Mouse (Mus musculus) bone marrow, adult 2 months (tissue): ENCODE data around the gene C87436.

Source experiments
- CTCF ChIP-seq: fragments of 200-500 bp; IDR thresholded peaks from 2 replicates; pipeline ENCODE4 v1.5.1; 2011; ENCODE audit warnings: low read length, control low read depth; ENCODE audit not compliant: control insufficient read depth, insufficient read depth
- POLR2A ChIP-seq: fragments of 200-500 bp; IDR thresholded peaks from 2 replicates; pipeline ENCODE4 v1.6.1; 2011; ENCODE audit warnings: low read depth, mild to moderate bottlenecking, control low read depth, low read length, borderline replicate concordance; ENCODE audit not compliant: control insufficient read depth

DNA sequence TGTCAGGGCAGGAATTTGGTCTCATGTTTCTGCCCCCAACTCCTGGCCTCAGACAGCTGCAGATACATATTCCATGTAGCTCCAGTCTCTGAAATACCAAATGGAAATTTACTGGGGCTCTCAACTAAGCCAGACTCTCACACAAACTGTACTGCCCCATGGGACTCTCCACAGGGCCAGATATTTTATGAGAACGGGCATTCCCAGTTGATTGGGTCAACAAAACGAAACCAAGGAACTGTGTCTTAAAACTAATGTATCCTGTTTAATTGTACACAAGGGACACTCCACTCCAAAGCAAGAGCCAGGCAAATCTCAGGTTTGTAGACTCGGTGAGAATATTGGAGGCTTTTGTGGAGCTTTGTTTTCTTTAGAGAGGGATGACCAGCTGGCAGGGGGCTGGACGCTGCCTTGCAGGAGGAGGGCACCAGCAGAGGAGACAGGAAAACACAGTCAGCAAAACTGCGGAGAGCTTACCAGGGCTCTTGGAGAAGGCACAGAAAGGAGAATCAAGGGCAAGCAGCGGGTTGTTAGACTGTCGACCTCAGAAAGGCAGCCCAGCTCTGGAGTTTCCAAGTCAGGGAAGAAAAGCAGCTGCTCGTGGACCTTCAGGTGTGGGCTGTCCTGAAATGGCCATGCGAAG, 42.1 kb downstream of the C87436 start:
- TF ChIP-seq CTCF, result no peak
- no peak for TF ChIP-seq POLR2A
